Mouse (Mus musculus) spleen, embryonic (tissue): ENCODE results near the gene Zfand2a.

Experiments
- CTCF ChIA-PET: fragments of 350-600 bp; sonication (Branson Sonifier 250); formaldehyde crosslinking; loops from one replicate; lab custom pipeline; 2022; lab: Charles Lee

The Zfand2a gene

DNA sequence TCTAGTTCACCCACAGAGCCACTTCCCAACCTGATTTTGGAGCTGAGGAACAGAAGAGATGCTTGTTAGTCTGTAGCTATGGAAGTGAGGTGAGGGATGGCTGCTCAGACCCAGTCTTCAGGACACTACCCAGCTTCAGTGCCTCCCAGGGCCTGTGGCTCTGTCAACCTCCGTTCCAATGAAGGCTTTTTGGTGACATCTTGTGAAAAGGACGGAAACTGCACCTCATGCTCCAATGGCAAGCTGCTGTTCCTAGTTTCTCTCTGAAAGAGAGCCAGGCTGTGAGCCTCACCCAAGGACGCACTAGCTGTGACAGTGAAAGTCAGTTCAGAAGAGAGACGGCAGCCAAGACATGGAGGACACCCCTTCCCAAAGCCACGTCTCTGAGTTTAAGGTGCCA is 16.4 kb downstream of the Zfand2a start:
- CTCF ChIA-PET: interaction anchor here (0.7 kb wide), 1 partner anchor 64 kb away, joined by 5 read pairs; no protein-coding TSS in a partner anchor

DNA sequence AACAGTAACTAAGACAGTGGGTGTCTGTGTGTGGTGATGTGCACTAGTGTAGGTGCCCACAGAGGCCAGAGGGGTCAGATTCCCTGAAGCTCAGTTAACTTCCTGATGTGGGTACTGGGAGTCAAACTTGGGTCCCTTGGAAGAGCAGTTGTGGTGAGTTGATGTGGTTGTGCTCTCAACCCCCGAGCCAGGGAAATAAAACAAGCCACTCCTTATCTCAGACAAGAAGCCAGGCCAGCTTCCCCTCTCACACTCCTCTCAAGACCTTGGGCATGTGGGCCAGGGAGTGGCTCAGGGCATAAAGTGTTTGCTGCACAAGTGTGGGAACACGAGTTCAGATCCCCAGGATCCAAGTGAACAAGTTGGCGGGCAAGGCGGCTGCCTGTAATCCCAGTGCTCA is 17.5 kb downstream of the Zfand2a start:
- CTCF ChIA-PET: no interaction called here

DNA sequence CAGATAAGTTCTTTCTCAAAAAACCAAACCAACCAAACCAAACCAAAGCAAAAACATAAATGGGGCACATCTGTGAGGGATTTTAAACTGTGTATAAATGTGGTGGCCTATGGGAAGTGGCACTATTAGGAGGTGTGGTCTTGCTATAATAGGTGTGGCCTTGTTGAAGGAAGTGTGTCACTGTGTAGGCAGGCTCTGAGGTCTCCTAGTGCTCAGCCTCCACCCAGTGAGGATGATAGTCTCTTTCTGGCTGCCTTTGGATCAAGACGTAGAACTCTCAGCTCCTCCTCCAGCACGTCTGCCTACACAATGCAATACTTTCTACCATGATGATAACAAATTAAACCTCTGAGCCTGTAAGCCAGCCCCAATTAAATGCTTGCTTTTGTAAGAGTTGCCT is 18.0 kb downstream of the Zfand2a start:
- CTCF ChIA-PET: no interaction called here

DNA sequence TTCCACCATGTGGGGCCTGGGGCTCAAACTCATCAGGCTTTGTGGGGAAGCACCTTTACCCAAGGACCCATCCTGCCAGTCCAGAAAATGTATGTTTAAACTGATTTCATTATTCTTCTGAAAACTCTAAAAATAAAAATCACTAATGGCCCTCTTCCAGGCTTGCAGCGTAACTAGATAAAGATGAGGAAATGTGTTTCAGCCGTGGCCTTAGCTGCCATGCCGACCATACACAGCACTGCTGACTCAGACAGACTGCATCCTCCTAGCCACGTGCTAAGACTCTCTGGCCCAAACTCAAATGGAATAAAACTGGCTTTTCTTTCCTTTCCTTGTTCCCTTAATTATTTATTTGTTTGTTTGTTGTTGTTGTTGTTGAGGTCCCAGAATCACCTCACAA is 19.5 kb downstream of the Zfand2a start:
- CTCF ChIA-PET: no interaction called here

DNA sequence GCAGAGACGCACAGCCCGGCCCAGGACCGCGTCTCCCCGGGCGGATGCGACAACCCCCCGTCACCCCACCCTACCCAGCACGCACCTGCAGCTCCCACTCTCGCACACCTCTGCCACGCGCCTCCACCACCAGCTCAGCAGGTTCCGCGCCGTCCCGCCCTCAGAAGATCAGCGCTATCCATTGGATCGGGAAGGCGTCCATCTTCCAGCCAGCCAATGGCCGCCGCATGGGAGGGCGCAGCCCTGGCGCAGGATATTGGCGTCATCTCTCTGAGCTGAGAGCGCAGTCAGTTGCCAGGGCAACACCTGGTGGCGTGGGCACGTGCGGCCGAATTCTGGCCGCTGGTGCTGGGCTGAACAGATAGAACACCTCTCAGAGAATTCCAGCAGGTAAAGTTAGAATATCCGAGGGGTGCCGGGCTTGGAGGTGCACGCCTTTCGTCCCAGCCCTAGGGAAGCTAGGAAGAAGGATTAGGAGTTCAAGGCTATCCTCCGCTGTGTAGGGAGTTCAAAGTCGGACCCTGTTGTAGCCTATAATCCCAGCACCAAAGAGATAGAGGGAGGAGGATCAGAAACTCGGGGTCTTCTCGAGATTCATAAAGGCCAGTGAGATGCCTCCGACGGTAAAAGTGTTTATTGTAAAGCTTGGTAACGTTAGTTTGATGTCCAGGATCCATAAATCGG is 23.8 kb downstream of the Zfand2a start, which contains the start of gene 3110082I17Rik:
Gene 3110082I17Rik (minus strand): TSS at position 144 of the 684 bp plus-strand sequence.
- CTCF ChIA-PET: interaction anchor here (0.6 kb wide), 1 partner anchor 10 kb away, joined by 16 read pairs; no protein-coding TSS in a partner anchor

DNA sequence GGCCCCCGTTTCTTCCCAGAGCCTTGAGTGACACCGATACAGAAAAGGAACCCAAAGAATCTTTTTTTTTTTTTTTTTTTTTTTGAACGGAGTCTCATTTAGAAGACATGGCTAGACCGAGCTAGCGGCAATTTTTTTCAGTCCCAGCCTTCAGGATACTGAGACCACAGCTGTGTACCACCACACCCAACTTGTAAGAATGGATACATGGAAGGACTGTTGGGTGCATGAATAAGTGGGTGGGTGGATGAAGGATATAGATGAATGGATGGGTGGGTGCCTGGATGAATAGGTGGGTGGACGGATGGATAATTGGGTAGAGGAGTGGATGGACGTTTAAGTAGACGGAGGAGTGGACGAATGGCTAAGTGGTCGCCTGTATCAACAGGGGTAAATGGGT is 24.4 kb downstream of the Zfand2a start:
- CTCF ChIA-PET: interaction anchor here (0.6 kb wide), 1 partner anchor 1321 kb away, joined by 7 read pairs; no protein-coding TSS in a partner anchor

DNA sequence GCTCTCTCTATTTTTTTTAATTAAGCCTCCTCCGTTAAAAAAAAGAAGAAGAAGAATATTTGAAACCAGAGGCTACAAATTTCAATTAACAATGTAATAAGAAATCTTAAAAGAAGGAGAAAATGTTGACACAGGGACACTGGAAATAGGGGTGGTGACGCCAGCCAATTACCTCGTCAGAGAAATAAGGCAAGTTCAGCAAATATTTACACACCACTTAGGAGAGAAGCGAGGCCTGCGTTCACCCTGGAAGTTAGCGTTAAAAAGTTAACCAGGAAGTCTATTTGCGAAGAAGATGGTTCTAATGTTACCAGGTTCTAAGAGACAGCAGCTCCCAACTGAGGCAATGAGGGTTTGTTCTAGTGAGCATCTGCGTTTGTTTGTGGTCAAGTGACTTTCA is 27.1 kb downstream of the Zfand2a start:
- CTCF ChIA-PET: no interaction called here

DNA sequence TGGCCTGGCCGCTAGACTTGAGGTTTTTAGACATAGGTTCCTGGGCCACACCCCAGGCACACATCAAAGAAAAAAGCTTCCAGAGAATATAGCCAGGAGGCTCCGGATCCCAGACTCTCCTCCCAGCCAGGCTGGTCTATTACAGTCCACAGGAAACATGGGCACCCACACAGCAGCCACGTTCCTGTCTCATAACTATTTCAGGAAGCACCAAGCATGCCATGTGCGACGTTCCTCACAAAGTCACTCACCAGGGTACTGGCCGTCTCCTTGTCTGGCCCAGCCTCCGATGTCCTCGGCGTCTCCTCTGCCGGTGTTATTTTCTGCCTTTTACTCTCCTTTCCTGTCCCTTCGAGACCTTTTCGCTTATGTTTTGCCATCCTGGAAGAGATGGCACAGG is 29.2 kb downstream of the Zfand2a start:
- CTCF ChIA-PET: no interaction called here

DNA sequence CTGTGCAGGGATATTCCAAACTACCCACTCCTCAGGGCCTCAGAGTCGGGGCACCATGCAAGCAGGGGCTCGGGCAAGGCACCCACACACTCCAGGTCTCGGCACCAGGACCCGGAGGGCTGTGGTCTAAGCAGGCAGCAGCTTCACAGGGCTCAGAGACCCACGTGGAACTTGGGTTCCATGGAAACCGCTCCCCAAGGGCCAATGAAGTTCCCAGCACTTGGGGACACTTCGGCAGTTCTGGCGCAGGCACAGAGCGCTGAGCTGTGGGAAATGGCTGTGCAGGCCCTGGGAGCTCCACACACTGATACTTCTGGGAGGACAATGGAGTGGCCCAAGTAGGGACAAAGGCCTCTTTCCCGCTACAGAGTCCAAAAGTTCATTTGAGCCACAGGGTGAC is 31.3 kb downstream of the Zfand2a start:
- CTCF ChIA-PET: no interaction called here

DNA sequence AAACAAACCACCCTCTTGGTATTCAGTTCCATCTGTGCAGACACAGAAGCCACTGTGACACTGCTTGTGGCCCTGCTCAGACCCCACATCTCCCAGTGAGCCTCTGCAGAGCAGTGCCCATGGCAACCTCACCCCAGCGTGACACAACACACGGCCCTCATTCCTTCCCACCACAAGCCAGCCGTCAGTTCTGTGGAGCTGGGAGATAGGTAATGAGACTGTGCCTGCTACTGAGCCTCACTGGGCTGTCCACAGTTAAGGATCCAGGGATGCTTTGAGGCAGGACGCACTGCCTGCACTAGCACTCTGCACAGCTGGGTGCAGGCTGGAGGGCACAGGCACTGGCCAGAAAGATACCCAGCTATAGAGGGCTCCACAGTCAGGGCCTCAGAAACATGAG is 34.4 kb downstream of the Zfand2a start:
- CTCF ChIA-PET: interaction anchor here (0.6 kb wide), 1 partner anchor 38 kb away, joined by 3 read pairs; no protein-coding TSS in a partner anchor

DNA sequence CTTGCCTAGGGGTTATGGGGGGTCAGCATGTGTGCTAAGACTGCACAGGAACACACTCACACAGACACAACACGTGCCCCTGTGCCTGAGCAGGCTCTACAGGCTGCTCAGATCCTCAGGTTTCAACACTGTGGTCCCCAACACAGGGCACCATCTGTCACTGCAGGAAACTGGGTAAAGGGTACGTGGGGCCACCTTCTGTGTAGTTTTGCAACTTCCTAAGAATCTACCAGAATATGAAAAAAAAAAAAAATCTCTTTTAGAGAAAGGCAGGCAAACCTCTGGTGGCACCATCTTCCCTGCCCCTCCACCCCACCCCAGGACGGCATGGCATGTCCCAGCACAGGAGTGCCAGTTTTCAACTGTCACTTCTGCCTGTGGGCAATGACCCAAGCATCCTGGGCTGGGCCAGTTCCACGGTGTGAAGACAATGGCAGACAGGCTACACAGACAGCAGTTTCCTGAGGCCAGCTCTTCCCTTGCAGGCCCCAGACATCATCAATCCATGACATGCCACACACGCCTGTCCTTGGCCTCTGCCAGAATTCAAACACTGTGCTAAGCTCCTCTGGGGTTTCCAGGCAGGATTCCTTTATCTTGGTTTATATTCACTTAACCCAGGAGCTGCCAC is 35.1 kb downstream of the Zfand2a start:
- CTCF ChIA-PET: interaction anchor here (0.6 kb wide), 1 partner anchor 37 kb away, joined by 3 read pairs; no protein-coding TSS in a partner anchor

DNA sequence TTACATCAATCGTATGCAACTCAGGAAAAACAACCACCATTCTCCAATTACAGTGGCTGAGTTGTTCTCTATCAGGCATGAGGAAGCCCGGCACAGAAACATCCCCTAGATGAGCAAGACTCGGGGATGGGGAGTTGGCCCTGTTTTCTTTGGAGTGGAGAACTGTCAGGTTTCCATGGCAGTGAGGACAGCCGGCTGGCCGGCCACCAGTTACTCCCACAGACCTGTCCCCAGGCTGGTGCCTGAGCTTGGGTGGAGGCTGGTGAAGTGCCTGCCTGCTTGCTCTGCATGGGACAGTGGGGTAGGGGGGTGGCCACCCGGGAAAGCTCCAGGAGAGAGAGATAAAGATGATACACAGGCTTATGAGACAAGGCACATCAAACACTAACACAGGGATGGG is 36.3 kb downstream of the Zfand2a start:
- CTCF ChIA-PET: no interaction called here

DNA sequence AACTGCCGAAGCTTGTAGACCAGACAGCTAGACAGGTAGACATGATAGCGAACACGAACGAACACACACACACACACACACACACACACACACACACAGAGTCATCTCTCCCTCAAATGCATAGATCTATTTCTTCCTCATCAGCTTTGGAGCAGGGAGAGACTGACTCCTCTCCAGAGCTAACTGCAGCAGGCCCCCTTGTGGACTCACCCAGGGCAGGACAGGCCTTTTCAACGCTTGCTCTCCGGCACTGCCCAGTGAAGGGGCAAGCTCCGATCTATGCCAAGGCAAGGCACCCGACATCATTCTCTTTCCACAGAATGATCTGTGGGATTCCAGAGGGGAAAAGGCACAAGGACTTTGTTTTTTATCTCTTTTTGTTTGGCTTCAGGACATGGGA is 39.1 kb downstream of the Zfand2a start:
- CTCF ChIA-PET: no interaction called here

DNA sequence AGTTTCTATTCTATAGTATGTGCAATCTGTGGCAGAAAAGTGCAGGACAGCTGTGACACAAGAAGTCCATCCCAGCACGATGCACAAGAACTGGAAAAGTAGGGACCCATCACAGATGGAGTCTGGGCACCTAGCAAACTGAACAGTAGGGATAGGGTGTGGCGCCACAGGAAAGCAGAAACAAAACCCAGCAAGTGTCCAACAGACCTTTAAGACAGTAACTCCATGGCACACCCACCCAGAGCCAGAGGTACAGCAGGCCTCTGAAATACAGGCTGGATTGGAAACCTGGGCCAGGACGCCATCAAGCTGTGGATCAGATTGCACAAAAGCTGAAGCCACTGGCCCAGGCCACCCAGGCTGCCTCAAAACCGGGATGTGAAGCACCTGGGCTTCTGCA is 41.4 kb downstream of the Zfand2a start:
- CTCF ChIA-PET: no interaction called here

DNA sequence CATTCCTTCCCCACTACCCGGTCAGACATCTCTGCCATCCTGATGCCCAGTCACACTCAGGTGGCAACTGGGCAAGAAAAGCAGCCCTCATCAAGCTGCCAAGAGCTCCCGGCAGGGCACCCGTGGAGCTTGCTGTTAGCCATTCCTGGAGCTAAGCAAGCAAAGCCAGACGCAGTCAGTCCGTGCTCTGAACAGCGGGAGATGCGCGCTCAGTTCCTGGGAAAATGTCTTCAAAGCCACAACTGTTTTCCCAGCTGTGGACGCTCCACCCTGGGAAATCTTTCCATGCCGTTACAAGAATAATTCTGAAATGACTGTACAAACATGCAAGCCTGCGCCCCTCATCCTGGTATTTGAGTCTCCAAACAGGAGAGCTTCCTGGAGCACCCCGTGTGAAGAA is 41.9 kb downstream of the Zfand2a start:
- CTCF ChIA-PET: no interaction called here

DNA sequence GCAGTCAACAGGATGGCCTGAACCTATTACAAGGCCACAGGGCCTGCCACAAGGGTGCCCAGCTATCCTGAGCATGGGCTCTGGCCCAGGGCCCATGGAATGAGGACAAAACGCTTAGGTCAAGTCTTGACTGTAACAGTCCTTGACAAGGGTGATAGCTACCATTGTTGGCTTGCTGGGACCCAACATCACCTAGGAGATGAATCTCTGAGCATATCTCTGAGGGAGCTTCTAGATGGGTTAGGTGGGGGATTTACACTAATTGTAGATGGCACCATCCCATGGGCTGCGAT is 42.7 kb downstream of the Zfand2a start:
- CTCF ChIA-PET: no interaction called here

DNA sequence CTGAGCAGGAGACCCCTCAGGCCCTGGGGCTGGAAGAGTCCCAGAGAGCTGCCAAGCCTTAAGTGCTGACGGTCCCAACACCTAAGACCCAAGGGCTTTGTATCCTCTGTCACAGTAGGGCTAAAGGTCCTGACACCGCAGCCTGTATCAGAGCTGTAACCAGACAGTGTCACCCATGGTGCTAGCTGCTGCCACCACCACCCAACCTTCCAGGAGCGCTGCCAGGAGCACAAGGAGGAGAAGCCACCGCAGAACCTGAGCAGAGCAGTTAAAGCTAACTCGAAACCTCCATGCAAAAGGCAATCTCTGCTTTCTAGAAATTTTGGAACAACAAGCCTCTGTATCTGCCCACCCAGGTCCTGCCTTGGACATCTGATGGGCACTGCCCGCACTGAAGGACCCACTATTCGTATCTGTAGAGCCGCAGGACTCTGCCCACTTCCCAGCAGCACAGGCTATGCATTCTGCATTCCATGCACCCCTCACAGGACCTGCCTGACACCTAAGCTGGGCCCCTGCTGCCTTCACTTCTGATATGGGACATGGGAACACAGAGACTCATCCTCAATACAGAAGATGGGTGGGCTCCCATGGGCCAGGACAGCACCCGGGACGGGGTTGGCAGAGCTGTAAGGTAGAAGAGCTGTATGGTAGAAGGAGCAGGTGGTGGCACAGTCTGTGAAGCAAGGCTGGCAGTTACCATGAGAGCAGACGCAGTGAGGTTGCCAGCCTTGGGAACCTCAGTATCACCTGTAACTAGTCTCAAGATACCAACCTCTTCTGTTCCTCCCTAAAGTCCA is 43.2 kb downstream of the Zfand2a start:
- CTCF ChIA-PET: interaction anchor here (0.6 kb wide), 1 partner anchor 97 kb away, joined by 4 read pairs; no protein-coding TSS in a partner anchor

DNA sequence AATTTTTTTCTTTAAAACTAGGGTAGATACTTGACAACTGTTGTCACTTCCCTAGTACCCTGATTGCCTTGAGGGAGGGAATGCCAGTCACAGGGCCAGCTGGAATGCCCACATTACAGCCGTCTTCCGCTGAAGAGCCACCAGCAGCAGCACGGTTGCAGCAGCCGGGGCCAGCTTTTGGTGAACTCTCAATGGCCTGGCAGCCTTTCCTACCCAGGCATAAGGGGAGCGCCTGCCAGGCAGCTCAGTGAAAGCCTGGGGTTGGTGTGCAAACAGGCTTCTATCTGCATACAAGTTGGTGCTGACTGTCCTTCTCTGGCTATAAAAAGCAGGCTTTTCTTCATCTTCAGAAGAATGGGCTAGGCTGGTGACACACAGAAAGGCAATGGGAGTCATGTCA is 43.9 kb downstream of the Zfand2a start:
- CTCF ChIA-PET: no interaction called here

DNA sequence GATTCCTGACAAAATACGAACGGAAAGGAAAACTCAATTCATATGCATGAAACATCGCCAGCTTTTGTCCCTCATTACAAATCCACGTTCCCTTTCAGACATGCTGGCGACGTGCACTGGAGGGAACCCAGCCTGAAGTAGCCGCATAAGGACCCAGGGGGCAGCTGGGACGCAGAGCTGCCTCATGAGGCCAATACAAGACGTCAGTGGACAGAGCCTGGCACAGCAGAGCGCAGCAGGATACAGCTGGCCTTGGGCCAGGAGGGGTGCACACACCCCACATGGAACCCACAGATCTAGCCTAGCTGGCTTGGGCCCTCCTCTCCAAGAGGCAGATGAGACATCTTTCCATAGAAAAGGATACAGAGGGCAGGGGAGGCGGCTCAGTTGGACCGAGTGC is 45.9 kb downstream of the Zfand2a start:
- CTCF ChIA-PET: no interaction called here

DNA sequence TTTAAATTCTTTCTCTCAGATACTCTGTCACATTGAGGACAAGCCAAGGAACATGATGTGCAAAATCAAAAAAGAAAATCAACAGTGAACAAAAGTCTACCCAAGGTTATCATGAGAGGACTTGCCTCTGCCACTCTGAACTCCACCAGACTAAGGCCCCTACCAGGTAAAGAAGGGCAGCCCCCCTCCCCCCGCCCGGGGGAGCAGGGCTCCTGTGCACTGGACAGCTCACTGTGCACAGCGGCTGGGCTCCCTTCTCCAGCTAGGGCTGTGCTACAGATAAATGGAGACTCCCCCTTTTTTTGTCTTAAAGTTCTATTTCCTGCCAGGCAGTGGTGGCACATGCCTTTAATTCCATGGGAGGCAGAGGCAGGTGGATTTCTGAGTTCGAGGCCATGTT is 46.6 kb downstream of the Zfand2a start:
- CTCF ChIA-PET: interaction anchor here (0.6 to 0.7 kb wide), 3 partner anchors 64 to 1576 kb away, joined by 3 to 11 read pairs (median 3); no protein-coding TSS in a partner anchor

DNA sequence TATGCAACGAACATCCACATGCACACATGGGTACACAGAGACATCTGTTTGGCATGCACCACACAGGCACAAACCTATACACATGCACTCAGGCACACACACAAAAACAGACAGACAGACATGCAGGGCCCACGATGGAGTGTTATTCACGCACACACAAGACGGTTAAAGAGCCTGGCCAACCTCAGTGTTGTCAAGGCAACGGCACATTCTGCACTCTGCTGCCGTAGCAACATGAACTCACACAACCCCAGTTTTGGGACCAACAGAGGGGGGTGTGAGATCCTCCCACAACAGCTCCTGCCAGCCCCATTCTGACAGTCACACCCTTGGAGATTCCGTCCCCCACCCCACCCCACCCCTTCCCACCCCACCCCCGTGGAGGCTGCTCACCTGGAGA is 49.4 kb downstream of the Zfand2a start:
- CTCF ChIA-PET: interaction anchor here (0.7 kb wide), 1 partner anchor 16 kb away, joined by 5 read pairs; no protein-coding TSS in a partner anchor

DNA sequence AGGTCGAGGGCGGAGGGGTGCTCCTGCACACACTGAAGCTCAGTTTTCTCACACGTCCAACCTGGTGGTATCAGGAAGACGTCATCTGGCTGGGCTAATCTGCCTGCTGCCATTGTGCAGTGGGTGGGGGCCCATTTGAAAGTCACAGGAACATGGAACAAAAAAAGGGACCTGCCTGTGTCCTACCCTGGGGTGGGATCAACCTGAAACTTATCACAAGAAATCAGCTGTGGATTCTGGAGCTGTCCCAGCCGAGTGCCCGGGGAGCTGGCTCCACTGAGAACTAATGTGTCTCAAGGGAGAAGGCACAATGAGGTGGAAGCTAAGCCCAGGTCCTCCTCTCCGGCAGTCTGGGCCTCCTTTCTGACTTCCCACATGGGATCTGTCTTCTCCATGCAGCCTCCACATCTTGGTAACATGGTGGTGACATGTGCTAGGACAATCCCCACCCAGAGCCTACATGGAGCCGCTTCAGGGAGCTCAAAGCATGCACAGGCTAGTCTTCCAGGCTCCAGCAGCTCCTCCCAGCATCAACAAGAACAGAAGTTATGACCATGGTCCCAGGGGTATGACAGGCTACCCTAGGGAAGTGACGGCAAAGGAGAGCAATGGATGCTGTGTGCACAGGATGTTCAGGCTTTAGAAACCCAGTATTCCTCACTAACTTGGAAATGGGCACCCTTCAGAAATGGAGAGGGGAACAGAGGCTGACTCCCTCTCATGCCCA is 50.3 kb downstream of the Zfand2a start:
- CTCF ChIA-PET: no interaction called here
